Mouse (Mus musculus): ENCODE measurements at regions not wholly inside any gene's neighbourhood (a gene's known extent, or its start where the extent isn't known, plus 50 kb on each side); places are given as distances from the start of the nearest gene placed in this dataset.
"Not testable (repeated sequence)": the region's sequence is repeated elsewhere in the genome, so short reads cannot be mapped to it uniquely, and the experiment has no call there.

DNA sequence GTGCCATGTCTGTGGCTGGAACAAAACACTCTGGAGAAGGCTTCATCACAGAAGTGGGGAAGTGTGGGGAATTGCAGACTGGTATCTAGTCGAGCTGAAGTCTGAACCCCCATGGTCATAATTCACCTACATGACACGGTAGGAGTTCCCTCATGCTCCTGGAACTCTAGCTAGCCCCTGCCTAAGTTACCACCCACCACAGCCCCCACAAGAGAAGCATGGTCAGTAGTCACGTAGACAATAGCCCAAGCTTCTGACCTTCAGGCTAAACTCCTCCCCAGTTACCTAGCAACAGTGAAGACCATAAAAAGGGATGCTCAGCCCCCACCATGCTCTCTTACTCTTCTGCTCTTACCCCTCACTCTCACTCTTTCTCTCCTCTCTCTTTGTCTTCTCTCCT is 143.8 kb upstream of the Gm17728 start:
- not testable (repeated sequence) for DNase-seq

DNA sequence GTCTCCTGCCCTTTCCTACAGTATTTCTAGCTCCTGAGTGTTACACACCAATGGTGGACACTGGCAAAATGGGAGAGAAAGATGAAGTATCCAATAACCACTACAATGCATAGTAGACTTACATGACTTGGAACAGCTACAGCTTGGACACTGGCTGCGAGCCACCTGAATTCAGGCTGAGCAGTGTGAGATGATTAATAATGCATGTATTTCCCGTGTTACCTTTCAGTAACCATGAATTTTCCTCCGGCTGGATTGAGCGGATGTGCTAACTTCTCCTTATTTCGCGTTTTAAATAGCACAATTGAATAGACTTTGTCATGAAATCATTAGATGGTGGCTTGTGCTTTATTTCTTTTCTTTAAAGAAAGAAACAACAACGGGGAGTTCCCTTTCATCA is 142.4 kb upstream of the Gm17728 start:
- no peak for DNase-seq

DNA sequence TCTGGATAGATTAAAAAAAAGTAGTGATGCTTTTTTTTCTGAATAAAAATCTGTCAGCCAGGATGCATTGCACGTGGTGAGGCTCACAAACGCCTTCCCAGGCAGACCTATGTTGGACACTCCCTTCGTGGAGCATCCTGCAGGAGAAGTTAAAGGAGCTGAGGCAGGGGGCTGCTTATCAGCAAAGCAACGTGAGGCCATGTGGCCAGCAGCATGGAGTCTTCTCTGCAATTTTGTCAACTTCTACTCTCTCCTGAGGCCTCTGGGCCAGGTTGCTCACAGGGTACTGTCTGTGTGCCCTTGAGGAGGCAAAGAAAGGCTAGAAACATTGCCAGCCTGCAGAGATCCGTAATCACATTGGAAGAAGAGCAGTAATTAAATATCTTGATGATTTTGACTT is 140.0 kb upstream of the Gm17728 start:
- no peak for DNase-seq

DNA sequence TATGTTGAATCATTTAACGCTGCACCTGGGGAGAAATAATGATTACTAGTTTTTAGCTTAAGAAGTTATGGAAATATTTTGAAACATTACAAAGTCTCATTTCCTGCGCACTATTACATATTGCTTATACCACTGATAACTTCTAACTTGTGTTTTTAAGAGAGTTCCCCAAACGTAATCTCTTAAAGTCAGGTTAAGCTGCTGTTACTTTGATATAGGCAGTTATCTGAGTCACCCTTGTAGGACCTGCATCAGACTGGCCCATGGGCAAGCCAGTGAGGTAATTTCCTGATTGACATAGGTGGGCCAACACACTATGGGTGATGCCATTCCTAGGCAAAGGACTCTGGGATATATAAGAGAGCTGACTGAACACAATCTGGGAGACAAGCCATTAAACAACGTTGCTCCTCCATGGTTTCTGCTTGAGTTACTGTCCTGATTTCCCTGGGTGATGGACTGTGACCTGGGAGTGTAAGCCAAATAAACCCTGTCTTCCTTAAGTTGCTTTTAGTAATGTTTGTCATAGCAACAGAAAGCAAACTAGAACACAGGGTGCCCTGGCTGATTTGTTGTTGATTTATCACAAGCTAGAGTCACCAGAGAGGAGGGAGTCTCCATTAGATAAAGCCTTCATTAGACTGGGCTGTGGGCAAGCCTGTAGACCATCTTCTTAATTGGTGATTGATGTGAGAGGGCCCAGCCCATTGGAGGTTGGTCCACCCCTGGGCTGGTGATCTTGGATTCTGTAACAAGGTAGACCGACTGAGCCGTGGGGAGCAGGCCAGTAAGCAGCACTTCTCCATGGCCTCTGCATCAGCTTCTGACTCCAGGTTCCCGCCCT is 139.3 kb upstream of the Gm17728 start:
- no peak for DNase-seq

DNA sequence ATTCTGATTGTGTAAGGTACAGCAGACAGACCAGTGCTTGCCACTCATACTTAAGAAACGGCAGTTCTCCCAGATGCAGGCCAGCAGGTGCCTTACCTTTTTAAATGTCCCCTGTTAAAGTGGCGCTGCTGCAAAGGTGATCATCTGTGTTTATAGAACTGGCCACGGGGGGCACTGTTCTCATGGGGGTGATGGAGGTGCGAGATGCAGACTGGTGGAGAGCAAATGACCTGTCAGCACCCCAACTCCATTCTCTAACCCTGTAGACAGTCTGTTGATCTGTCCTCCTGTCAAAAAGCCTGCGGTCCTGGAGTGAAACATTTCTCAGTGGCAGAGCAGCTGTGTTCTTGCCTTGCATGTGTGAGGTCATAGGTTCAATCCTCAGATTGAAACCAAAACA is 135.4 kb upstream of the Gm17728 start:
- DNase-seq = no peak

DNA sequence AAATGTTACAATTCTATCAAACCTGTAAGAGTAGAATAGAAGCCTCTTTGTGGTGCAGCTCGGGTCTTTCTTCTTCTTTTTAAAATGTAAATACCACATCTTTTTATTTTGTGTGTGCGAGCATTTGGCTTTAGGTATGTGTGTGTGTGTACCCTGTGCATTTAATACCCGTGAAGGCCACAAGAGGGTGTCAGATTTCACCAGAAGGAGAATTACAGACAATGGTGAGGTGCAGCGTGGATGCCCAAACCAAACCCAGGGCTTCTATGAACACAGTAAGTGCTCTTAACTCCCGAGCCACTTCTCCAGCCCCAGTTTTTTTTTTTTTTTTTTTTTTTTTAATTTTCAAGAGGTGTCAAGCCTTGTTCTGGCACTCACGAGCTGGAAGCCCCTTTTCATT is 135.0 kb upstream of the Gm17728 start:
- no peak for DNase-seq

DNA sequence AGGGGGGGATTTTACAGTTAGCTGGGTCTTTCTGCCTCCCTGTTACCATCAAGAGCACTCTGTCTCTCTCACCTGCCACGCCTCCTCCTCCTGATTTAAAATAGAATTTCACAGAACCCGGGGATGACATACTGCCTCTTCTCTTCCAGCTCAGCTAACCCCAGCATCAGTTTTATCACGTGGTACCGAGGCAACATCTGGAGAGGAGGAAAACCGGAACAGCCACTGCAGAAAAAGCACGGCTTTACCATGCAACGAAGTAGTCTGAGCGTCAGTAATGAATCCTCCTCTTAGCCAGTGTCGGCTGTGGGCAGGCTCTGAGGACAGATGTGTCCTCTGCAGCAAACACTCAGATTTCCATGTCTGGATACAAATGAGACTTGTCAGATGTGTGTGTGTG is 134.2 kb upstream of the Gm17728 start:
- no peak for DNase-seq

DNA sequence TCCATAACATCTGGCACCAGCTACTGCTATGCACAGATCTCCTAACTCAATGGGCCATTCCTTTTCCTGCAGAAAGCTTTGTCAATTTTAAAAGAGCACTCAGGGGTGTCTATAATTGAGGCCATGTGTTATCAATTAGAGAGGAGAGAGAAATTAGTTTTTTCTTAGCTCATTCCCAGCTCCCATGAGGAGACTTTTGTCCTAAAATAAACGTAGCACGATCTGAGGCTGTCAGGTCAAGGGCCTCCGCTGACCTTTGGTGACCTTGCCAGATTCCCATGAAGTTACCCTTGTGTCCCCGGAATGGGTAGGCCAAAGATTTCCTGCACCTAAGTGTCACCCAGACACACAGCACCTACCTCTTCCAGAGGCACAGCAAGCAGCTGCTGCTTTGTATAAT is 130.3 kb upstream of the Gm17728 start:
- no peak for DNase-seq

DNA sequence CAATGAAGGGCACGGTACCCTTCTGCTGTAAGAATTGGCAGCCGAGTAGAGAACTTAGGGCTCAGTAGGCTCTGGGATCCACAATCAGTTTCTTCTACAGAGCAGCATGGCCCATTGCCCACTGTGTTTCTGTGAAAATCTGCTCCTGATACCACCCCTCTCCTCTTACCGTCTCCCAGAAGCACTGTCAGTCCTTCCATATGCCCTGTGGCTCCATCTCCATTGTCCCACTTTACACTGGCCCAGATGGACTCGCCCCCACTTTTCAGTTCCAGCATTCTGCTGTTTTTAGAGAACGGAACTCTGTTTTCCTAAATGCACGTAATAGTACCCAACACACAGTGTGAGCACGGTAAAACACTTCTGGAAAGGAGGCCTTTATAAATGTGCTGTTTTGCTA is 129.6 kb upstream of the Gm17728 start:
- DNase-seq = no peak

DNA sequence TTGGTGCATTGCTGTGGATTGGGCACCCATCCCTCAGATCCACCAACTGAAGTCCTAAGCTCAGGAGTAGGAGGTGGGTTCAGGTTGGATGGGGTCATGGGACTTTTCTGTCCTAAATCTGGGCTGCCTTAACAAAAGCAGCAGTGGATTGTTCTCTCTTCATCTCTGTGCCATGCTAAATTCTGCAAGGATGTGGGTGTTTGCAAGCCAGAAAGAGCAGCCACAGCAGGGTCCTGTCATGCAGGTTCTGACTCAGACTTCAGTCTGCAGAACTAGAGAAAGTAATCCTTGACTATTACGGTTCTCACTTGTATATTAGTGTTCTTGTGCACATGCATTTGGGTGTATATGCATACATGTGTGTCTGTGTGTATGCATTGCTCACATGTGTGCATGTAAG is 125.5 kb upstream of the Gm17728 start:
- DNase-seq = no peak

DNA sequence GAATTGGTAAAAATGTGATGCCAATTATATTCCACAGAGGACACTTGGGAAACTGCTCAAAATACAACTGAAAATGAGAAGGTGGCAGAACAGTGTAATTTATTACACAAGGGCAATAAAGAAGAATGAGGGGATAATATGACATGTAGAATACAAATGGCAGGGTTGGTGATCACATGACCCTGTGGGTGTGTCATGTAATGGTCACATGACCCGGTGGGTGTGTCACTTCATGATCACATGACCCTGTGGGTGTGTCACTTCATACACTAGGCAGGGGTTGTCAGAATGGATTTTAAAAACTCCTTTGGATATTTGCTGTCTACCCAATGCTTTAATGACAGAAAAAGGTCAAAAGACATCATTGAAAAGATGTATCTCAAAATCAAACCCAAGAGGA is 123.6 kb upstream of the Gm17728 start:
- DNase-seq = no peak

DNA sequence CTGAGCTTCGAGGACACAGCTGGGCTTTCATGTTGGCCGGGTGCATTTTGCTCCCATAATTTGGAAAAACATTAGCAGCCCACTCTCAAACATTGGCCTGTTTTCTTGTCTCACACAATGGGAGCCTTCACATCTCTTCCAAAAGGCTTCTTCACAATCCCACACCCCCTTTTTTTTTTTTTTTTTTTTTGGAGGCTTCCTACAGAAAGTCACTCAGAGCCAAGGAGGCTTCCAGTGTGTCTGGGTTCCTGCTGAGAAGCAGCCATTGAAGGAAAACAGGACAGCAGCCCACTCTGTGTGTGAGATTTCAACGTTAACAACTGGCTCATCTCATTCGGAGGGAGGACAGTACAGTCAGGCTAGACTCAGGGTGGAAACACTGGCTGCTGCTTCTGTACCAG is 120.8 kb upstream of the Gm17728 start:
- no peak for DNase-seq

DNA sequence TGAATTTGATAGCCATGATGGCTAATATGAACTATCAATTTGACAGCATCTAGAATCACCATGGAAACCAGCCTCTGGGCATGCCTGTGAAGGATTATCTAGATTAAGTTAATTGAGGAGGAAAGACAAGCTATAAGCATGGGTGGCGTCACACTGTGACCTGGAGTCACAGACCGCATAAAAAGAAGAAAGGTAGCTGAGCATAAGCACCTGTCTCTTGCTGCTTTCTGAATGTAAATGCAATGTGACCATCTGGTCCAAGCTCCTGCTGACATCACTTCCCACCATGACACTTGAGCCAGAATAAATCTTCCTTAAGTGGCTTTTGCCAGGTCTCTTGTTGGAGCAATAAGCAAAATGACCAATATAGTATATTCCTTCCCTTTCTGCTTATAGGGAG is 113.4 kb upstream of the Gm17728 start:
- DNase-seq = no peak

DNA sequence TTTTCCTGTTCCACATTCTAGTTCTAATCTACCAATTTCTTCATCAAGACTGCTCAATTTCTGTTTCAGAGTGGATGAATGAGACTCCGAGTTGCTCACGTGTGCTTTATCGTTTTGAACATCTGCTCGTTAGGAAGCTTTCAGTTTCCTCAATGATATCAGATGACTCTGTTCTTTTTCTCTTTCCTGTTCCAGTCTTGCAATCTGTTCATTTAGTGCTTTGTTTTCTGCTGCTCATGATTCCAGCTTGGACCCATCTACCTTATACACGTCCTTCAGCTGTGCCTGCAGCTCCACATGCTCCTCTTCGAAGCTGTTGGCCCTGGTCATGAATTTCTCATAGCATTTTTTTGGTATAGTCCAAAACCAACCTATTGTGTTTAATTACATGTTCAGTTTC is 99.1 kb upstream of the Gm17728 start:
- DNase-seq = no peak

DNA sequence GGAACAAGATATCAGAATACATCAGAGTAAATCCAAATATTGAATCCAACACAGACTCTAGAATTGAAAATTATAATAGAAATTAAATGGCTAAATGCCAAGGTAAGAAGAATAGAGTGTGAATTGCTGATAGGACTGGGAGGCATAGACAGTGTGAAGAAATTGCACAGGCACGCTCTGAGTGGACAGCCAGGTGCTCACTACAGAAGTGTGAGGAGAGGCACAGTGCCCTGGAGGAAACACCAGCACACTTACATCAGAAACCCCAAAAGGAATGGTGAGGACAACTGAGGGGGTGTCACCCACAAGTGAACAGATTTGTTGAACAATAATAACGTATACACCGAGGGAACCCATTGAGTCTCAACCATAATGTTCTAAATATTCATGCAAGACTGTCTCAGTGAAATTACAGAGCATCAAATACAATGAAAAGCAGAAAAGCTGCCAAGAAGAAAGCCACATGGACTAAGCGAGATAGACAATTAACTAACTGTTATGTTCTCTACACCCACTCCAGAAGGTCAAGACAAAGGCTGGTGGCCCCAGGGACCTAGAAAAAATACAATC is 92.9 kb upstream of the Gm17728 start:
- DNase-seq = no peak

DNA sequence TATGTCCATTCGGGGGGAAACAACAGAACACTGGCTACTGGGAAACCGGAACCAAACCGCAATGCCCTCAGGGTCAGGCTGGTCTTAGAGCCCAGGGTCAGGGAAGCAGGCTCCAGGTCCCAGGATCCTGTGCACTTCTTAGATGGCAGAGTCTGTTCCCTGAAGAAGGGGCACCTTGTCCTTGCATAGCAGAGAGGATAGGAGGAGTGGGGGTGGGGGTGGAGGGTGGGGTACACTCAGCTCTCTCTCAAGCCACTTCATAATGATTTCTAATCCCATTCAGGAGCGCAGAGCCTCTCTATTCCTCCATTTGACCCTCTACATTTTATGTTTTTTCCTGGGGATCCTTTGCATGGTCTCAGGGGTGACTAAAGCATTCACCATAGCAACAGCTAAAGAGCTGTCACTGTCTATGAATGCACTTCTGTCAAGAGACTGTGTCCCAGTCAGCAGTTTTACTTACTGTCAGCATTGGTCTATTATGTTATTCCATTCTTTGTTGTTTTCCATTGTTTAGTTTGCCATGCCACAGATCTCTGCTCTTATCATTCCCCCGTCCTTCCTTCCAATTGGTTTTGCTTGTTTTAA is 64.2 kb upstream of the Gm17728 start:
- no peak for DNase-seq

Measured in liver (tissue).